In genomic region chr2:39224621-39225020, GRCm38 (mm10) we compare ENCODE assay signal across 8 mouse cellular contexts. TPM values are rescaled to one million over a fixed set of nuclear protein-coding genes. Genes with fewer than 3 reads are reported as not detected.
DNase-seq lines count a peak whose midpoint lies in the region; ATAC-seq and TF ChIP-seq lines count a peak whose summit lies in the region.

No protein-coding gene starts in this region.

- peaks cover 26% of the 10 kb centered on the region for H3K4me1 ChIP-seq in heart, postnatal 0 days (ENCODE audit: control insufficient read depth, insufficient read depth)
- H3K4me1 ChIP-seq in heart, embryonic 10.5 days = peaks cover 9% of the 10 kb centered on the region
- H3K4me1 ChIP-seq in bone marrow macrophage, adult 2 months (ENCODE audit: control insufficient read depth, insufficient read depth, low read length) = peaks cover 10% of the 10 kb centered on the region
- H3K4me1 ChIP-seq in hindbrain, embryonic 16.5 days (ENCODE audit: control insufficient read depth, insufficient read depth, low read depth, low read length) = peaks cover 14% of the 10 kb centered on the region
- H3K4me1 ChIP-seq in midbrain, embryonic 15.5 days = peaks cover 25% of the 10 kb centered on the region

- H3K27me3 ChIP-seq in heart, postnatal 0 days (ENCODE audit: control insufficient read depth, insufficient read depth, low read length) = no peaks in the 10 kb centered on the region; the same call in 1 of the 2 replicates
- H3K27me3 ChIP-seq in heart, embryonic 10.5 days (ENCODE audit: insufficient read depth, poor library complexity, severe bottlenecking) = no peaks in the 10 kb centered on the region
- H3K27me3 ChIP-seq in hindbrain, embryonic 16.5 days (replicated peaks; ENCODE audit: control insufficient read depth, insufficient read depth, low read length) = no peaks in the 10 kb centered on the region
- H3K27me3 ChIP-seq in midbrain, embryonic 15.5 days (replicated peaks) = no peaks in the 10 kb centered on the region

- H3K9ac ChIP-seq in heart, postnatal 0 days (replicated peaks; ENCODE audit: low read depth, low read length) = no peak overlapping the region
- H3K9ac ChIP-seq in hindbrain, embryonic 16.5 days (ENCODE audit: low read depth, low read length) = no peak overlapping the region
- no peak overlapping the region for H3K9ac ChIP-seq in midbrain, embryonic 15.5 days

- TF ChIP-seq EP300 in heart, postnatal 0 days (IDR thresholded peaks at IDR 0.05; ENCODE audit: low read depth) = no peak

- no peak for TF ChIP-seq CTCF in heart, postnatal 0 days (IDR thresholded peaks at IDR 0.05; ENCODE audit: low read depth)
- TF ChIP-seq CTCF in bone marrow macrophage, adult 2 months (IDR thresholded peaks at IDR 0.05; ENCODE audit: low read depth, low read length) = no peak

- peak overlapping the region; percentile 68 for H3K4me2 ChIP-seq in heart, postnatal 0 days (ENCODE audit: low read depth, low read length)
- H3K4me2 ChIP-seq in hindbrain, embryonic 16.5 days (ENCODE audit: low read length) = peak overlapping the region; percentile 75
- peak overlapping the region; percentile 60 for H3K4me2 ChIP-seq in midbrain, embryonic 15.5 days

- no peaks in the 10 kb centered on the region for H3K9me3 ChIP-seq in heart, postnatal 0 days (replicated peaks; ENCODE audit: control insufficient read depth, low read length)
- H3K9me3 ChIP-seq in heart, embryonic 10.5 days = no peaks in the 10 kb centered on the region
- no peaks in the 10 kb centered on the region for H3K9me3 ChIP-seq in hindbrain, embryonic 16.5 days (ENCODE audit: control insufficient read depth, low read length)
- no peaks in the 10 kb centered on the region for H3K9me3 ChIP-seq in midbrain, embryonic 15.5 days

- H3K27ac ChIP-seq in heart, postnatal 0 days (ENCODE audit: low read depth) = 0 out of 2 replicates have a peak overlapping the region, but pooled peaks have one; percentile 34
- H3K27ac ChIP-seq in heart, embryonic 10.5 days = no peak overlapping the region
- no peak overlapping the region for H3K27ac ChIP-seq in bone marrow macrophage, adult 2 months (ENCODE audit: insufficient read depth, low read depth, low read length)
- no peak overlapping the region for H3K27ac ChIP-seq in hindbrain, embryonic 16.5 days (ENCODE audit: low read depth, low read length)
- H3K27ac ChIP-seq in midbrain, embryonic 15.5 days = no peak overlapping the region

- DNase-seq in heart, postnatal 0 days (ENCODE audit: low spot score) = no peak
- no peak for DNase-seq in heart, embryonic 10.5 days (ENCODE audit: low spot score)
- DNase-seq in adrenal gland, postnatal 10 days = no peak
- DNase-seq in adrenal gland, postnatal 14 days = no peak

- H3K4me3 ChIP-seq in heart, postnatal 0 days (ENCODE audit: low read depth, low read length) = peak overlapping the region; percentile 94
- no peak overlapping the region; the same call in 1 of the 2 replicates for H3K4me3 ChIP-seq in heart, embryonic 10.5 days
- H3K4me3 ChIP-seq in bone marrow macrophage, adult 2 months (ENCODE audit: insufficient read depth, low read length) = peak overlapping the region; percentile 25; the same call in 1 of the 2 replicates
- H3K4me3 ChIP-seq in hindbrain, embryonic 16.5 days (ENCODE audit: low read length) = peak overlapping the region; percentile 18
- H3K4me3 ChIP-seq in midbrain, embryonic 15.5 days = peak overlapping the region; percentile 85

- no peak for ATAC-seq in heart, postnatal 0 days (ENCODE audit: insufficient read depth, low read depth)
- ATAC-seq in hindbrain, embryonic 16.5 days = no peak
- ATAC-seq in midbrain, embryonic 15.5 days (replicated peaks) = no peak
- ATAC-seq in megakaryocyte-erythroid progenitor cell, adult 5-6 weeks (replicated peaks; ENCODE audit: low FRiP score, low TSS enrichment, poor library complexity, severe bottlenecking) = no peak

- no peaks in the 10 kb centered on the region for H3K36me3 ChIP-seq in heart, postnatal 0 days (replicated peaks; ENCODE audit: control insufficient read depth, insufficient read depth, low read length)
- no peaks in the 10 kb centered on the region for H3K36me3 ChIP-seq in heart, embryonic 10.5 days
- H3K36me3 ChIP-seq in hindbrain, embryonic 16.5 days (ENCODE audit: control insufficient read depth, insufficient read depth, low read length) = no peaks in the 10 kb centered on the region
- H3K36me3 ChIP-seq in midbrain, embryonic 15.5 days (replicated peaks) = no peaks in the 10 kb centered on the region

- no peak for TF ChIP-seq POLR2A in bone marrow macrophage, adult 2 months (IDR thresholded peaks at IDR 0.05; ENCODE audit: borderline replicate concordance, low read depth, low read length)

RNA-seq across cellular contexts. Expression of gene Ppp6c, which starts 1.6 kb away (rescaled TPM):
- total RNA-seq in heart, postnatal 0 days (2014; rRNA removed; ENCODE audit: low replicate concordance) = 35.0 and 54.1 TPM in 2 replicates
- 50.0 and 52.1 TPM in 2 replicates for polyA plus RNA-seq in heart, postnatal 0 days (2015; fragmentation: Nextera tagmentation; extraction: Ambion mirVana)
- polyA plus RNA-seq in heart, embryonic 10.5 days (2016; fragmentation: Nextera tagmentation; extraction: Ambion mirVana) = 52.1 and 61.0 TPM in 2 replicates
- 67.4 and 73.6 TPM in 2 replicates for polyA plus RNA-seq in bone marrow macrophage, adult 2 months (2012; ENCODE audit: insufficient read depth, insufficient read length, missing spikeins)
- polyA plus RNA-seq in hindbrain, embryonic 16.5 days (2015; fragmentation: Nextera tagmentation; extraction: Ambion mirVana) = 65.2 and 69.3 TPM in 2 replicates
- polyA plus RNA-seq in midbrain, embryonic 15.5 days (2015; fragmentation: Nextera tagmentation; extraction: Ambion mirVana) = 66.1 and 68.8 TPM in 2 replicates
- 10 to 100 TPM; 80.8 to 80.9 TPM for total RNA-seq in adrenal gland, postnatal 10 days (2021)
- total RNA-seq in adrenal gland, postnatal 14 days (2021) = 81.0 and 81.2 TPM in 2 replicates
- total RNA-seq in megakaryocyte-erythroid progenitor cell, adult 5-6 weeks (2014; fragmentation: Nextera tagmentation) = 53.6 and 71.1 TPM in 2 replicates
- 80.9 TPM in 2 replicates for total RNA-seq in megakaryocyte-erythroid progenitor cell, adult 5-6 weeks (2017)

RNA-seq across cellular contexts. Expression of gene Scai, which starts 34.1 kb away (rescaled TPM):
- 8.3 and 19.1 TPM in 2 replicates for total RNA-seq in heart, postnatal 0 days (2014; rRNA removed; ENCODE audit: low replicate concordance)
- 2.5 and 2.7 TPM in 2 replicates for polyA plus RNA-seq in heart, postnatal 0 days (2015; fragmentation: Nextera tagmentation; extraction: Ambion mirVana)
- 7.1 and 7.3 TPM in 2 replicates for polyA plus RNA-seq in heart, embryonic 10.5 days (2016; fragmentation: Nextera tagmentation; extraction: Ambion mirVana)
- 7.2 and 9.5 TPM in 2 replicates for polyA plus RNA-seq in bone marrow macrophage, adult 2 months (2012; ENCODE audit: insufficient read depth, insufficient read length, missing spikeins)
- polyA plus RNA-seq in hindbrain, embryonic 16.5 days (2015; fragmentation: Nextera tagmentation; extraction: Ambion mirVana) = 15.2 and 17.5 TPM in 2 replicates
- polyA plus RNA-seq in midbrain, embryonic 15.5 days (2015; fragmentation: Nextera tagmentation; extraction: Ambion mirVana) = 18.6 and 21.2 TPM in 2 replicates
- total RNA-seq in adrenal gland, postnatal 10 days (2021) = 10 to 100 TPM in 1 of 2 experiments, 1 to 10 TPM in 1; 9.5 to 14.4 TPM
- total RNA-seq in adrenal gland, postnatal 14 days (2021) = 12.2 and 12.3 TPM in 2 replicates
- total RNA-seq in megakaryocyte-erythroid progenitor cell, adult 5-6 weeks (2014; fragmentation: Nextera tagmentation) = 6.6 and 24.4 TPM in 2 replicates
- 6.0 and 12.0 TPM in 2 replicates for total RNA-seq in megakaryocyte-erythroid progenitor cell, adult 5-6 weeks (2017)
